Mouse (Mus musculus) kidney, embryonic 16.5 days (tissue): Measurements from ENCODE around the gene Myt1l. TPM values are rescaled to one million over a fixed set of nuclear protein-coding genes. Genes with fewer than 3 reads are reported as not detected.

Experiments
- ATAC-seq: fragments of 200-750 bp; cut with Nextera tagmentation; 2 replicates; pipeline ENCODE4 v1.8.0; 2017; ENCODE audit warnings: moderate TSS enrichment; ENCODE audit not compliant: low FRiP score, low TSS enrichment
- H3K27ac ChIP-seq: fragments of 300-500 bp; sonication (generic); 2 replicates; pipeline ENCODE4 v1.5.1; 2014; ENCODE audit warnings: low read length
- H3K27me3 ChIP-seq: fragments of 300-500 bp; sonication (generic); 2 replicates; pipeline ENCODE4 v1.6.1; 2014; ENCODE audit warnings: low read length, control low read depth, mixed read lengths; ENCODE audit not compliant: insufficient read depth
- H3K36me3 ChIP-seq: fragments of 300-500 bp; sonication (generic); 2 replicates; pipeline ENCODE4 v1.6.1; 2014; ENCODE audit warnings: low read length, control low read depth, mixed read lengths; ENCODE audit not compliant: insufficient read depth
- H3K4me1 ChIP-seq: fragments of 300-500 bp; sonication (generic); 2 replicates; pipeline ENCODE4 v1.6.1; 2014; ENCODE audit warnings: low read length, control low read depth, mixed read lengths; ENCODE audit not compliant: insufficient read depth
- H3K4me2 ChIP-seq: fragments of 300-500 bp; sonication (generic); replicated peaks from 2 replicates; pipeline ENCODE4 v1.6.1; 2014; ENCODE audit warnings: low read depth, low read length
- H3K4me3 ChIP-seq: fragments of 300-500 bp; sonication (generic); 2 replicates; pipeline ENCODE4 v1.5.1; 2014; ENCODE audit warnings: mild to moderate bottlenecking, low read length
- H3K9ac ChIP-seq: fragments of 300-500 bp; sonication (generic); replicated peaks from 2 replicates; pipeline ENCODE4 v1.6.1; 2014; ENCODE audit warnings: low read length
- H3K9me3 ChIP-seq: fragments of 300-500 bp; sonication (generic); 2 replicates; pipeline ENCODE4 v1.6.1; 2016; ENCODE audit warnings: low read length, control low read depth
- WGBS: fragments of 180-500 bp; shearing (Covaris S2); extraction: QIAGEN DNeasy Blood & Tissue Kit; methylation state at CpG from one replicate; pipeline ENCODE4 v1.1.7; 2014; 5-methylcytosine and 5-hydroxymethylcytosine counted together
- polyA plus RNA-seq: library from polyadenylated mRNA; unstranded; fragments of >200 nt; fragmentation: Nextera tagmentation; extraction: Ambion mirVana; gene quantifications from 2 replicates; pipeline ENCODE4 v1.2.1, GENCODE M21; 2015

Gene Myt1l
- polyA plus RNA-seq, 1 experiment from 2014 or later, result 0.41 TPM

DNA sequence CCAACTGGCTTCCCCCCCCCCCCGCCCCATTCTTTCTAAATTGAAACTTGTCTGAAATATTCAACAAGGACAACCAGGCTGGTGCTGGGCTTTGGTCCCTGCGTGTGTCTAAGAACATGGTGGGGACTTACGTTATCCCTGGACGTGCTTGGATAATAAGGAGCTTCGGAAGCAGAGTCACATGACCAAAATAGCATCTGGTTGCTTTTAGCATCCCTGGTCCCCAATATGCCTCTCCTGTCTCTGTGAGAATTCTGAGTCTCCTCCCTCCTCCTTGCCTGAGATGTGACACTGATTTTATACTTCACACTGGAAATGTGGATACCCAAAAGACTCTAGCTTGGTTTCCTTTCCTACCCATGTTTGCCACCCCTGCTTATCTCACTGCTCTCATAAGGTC, 31.6 kb downstream of the Myt1l start:
- Histone ChIP-seq H3K9ac (no peak overlapping the region), H3K4me2 (no peak overlapping the region), H3K27ac (no peak overlapping the region), H3K4me1 (no peaks in the 10 kb centered on the region), H3K9me3 (no peaks in the 10 kb centered on the region), H3K36me3 (no peaks in the 10 kb centered on the region), H3K27me3 (no peaks in the 10 kb centered on the region), H3K4me3 (no peak overlapping the region)
- ATAC-seq, result no peak
- WGBS, result 80% methylated on average over 5 of the region's 5 CpGs

DNA sequence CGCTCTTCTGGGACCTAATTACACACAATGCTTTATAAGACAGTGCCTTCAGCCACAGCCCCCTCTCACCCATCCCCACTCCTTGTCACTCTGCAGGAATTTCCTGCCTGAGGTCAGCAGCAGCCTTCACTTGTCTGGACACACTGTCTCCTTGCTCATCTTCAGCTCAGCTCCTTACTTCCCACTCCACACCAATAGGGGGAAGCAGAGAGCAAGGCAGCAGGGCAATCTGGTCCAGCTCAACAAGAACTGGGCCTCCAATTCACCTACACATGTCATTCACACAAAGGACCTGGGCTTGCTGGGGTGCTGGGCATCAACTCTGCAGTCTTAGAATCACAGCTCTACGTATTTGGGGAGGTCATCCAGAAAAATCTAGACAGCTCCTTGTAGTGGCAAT, 33.0 kb downstream of the Myt1l start:
- Histone ChIP-seq H3K9ac (no peak overlapping the region), H3K9me3 (no peaks in the 10 kb centered on the region), H3K4me3 (no peak overlapping the region), H3K36me3 (no peaks in the 10 kb centered on the region), H3K4me1 (no peaks in the 10 kb centered on the region), H3K27me3 (no peaks in the 10 kb centered on the region), H3K4me2 (no peak overlapping the region), H3K27ac (no peak overlapping the region)
- WGBS, result 83% methylated on average over 2 of the region's 2 CpGs
- ATAC-seq, result no peak

DNA sequence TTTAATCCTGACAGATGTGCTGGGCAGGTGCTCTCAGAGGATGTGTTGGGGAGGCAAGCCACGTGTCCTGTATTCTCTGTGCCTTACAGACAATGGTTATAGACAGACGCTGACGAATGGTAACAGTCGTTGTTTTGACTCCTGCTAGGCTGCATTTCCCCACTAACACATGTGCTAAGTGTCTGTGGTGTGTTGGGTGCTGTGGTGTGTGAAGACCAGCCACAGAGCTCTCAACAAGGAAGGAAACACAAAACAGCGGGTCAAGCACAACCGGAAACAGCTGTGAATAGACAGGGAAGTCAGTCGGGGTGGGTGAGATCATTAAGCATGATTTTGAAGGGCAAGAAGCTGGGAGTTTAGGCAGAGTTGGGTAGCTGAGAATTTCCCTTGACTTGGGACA, 41.1 kb downstream of the Myt1l start:
- Histone ChIP-seq H3K27ac (no peak overlapping the region), H3K36me3 (no peaks in the 10 kb centered on the region), H3K27me3 (no peaks in the 10 kb centered on the region), H3K9me3 (no peaks in the 10 kb centered on the region), H3K4me3 (no peak overlapping the region), H3K9ac (no peak overlapping the region), H3K4me2 (no peak overlapping the region), H3K4me1 (no peaks in the 10 kb centered on the region)
- no peak for ATAC-seq
- WGBS, result 80% methylated on average over 7 of the region's 7 CpGs

DNA sequence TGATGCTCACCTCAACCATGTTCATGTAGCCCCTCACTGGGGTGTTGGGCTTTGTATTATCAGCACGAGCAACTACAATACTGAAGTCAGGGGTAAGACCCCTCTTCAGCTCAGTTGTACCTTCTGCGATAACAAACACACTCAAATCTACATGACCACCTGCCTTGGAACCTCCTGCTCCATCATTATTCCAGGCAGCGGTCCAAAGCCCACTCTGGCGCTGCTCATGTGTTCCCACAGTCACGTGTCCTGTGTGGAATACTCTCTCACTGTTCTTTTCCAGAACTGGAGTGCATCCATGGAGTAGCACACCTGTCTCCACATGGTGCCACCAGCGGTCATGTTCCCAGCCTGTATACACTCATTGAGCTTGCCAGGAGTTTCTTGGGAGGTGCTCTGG, 42.2 kb downstream of the Myt1l start:
- no peaks in the 10 kb centered on the region for H3K4me1 ChIP-seq
- H3K27ac ChIP-seq, result no peak overlapping the region
- H3K27me3 ChIP-seq, result no peaks in the 10 kb centered on the region
- H3K4me2 ChIP-seq, result no peak overlapping the region
- no peak for ATAC-seq
- 88% methylated on average over 6 of the region's 6 CpGs for WGBS
- no peaks in the 10 kb centered on the region for H3K9me3 ChIP-seq
- H3K36me3 ChIP-seq, result no peaks in the 10 kb centered on the region
- no peak overlapping the region for H3K4me3 ChIP-seq
- H3K9ac ChIP-seq, result no peak overlapping the region

DNA sequence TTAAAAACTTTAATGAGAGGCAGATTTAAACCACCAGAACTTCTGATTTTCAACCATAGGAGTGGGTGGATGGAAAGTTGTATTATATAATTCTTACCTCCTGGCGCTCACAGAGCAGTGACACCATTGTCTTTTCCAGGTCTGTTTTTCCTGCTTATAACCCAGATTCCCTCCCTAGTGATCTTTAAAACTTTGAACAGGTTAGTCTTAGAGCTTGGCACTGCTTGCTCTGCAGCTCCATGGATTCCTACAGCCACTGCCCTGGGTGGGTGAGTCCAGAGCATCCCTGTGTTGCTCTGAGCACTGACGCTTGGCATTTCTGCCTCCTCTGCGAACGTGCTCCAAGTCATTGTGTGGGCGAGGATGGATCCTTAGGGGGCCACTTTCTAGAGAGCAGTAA, 43.4 kb downstream of the Myt1l start:
- H3K27me3 ChIP-seq, result no peaks in the 10 kb centered on the region
- H3K27ac ChIP-seq, result no peak overlapping the region
- H3K9ac ChIP-seq, result no peak overlapping the region
- no peak overlapping the region for H3K4me2 ChIP-seq
- H3K36me3 ChIP-seq, result no peaks in the 10 kb centered on the region
- ATAC-seq, result no peak
- H3K9me3 ChIP-seq, result no peaks in the 10 kb centered on the region
- no peaks in the 10 kb centered on the region for H3K4me1 ChIP-seq
- no peak overlapping the region for H3K4me3 ChIP-seq
- 84% methylated on average over 5 of the region's 5 CpGs for WGBS

DNA sequence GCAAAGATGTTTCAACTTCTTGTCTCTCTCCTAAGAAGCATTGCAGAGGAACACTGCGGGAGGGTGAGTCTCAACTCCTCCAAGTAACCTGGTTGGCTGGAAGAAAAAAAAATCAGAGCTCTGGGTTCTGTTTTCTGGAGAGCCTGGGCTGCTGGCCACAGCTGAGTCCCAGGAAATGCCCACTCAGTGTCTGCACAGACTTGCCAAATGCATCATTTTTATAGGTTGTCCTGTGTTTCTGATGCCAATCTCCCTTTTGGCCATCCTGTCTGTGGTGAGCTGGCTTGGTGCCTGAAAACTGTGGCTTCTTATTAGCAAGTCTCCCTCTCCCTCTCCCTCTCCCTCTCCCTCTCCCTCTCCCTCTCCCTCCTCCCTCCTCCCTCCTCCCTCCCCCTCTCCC, 65.6 kb downstream of the Myt1l start:
- no peak overlapping the region for H3K27ac ChIP-seq
- no peak overlapping the region for H3K4me2 ChIP-seq
- H3K9me3 ChIP-seq, result peaks cover 7% of the 10 kb centered on the region; the same call in 1 of the 2 replicates
- no peaks in the 10 kb centered on the region for H3K36me3 ChIP-seq
- H3K4me3 ChIP-seq, result no peak overlapping the region
- ATAC-seq, result no peak
- H3K4me1 ChIP-seq, result no peaks in the 10 kb centered on the region
- no peaks in the 10 kb centered on the region for H3K27me3 ChIP-seq
- WGBS, result 78% methylated on average over 1 of the region's 1 CpGs
- H3K9ac ChIP-seq, result no peak overlapping the region

DNA sequence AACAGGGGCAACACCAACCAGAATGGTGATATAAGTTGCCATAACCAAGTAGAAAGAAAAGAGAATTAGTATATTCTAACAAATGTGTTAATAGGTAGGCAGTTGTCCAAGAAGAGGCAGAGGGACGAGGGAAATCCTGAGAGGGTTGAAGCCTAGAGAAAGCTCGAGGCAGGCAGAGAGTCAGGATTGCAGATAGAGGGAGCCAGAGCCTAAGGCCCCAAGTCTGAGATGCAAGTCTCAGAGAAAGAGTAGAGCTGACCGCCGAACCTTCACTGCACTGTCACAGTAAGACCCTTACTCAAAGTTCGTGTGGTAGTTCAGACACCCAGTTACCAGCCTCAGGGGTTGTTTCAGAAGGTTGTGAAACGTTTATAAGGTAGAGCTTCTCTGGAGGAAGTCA, 71.7 kb downstream of the Myt1l start:
- H3K4me2 ChIP-seq, result no peak overlapping the region
- ATAC-seq, result no peak
- H3K27ac ChIP-seq, result no peak overlapping the region
- H3K4me1 ChIP-seq, result no peaks in the 10 kb centered on the region
- H3K27me3 ChIP-seq, result no peaks in the 10 kb centered on the region
- H3K36me3 ChIP-seq, result no peaks in the 10 kb centered on the region
- H3K9ac ChIP-seq, result no peak overlapping the region
- 59% methylated on average over 6 of the region's 6 CpGs for WGBS
- H3K9me3 ChIP-seq, result no peaks in the 10 kb centered on the region
- H3K4me3 ChIP-seq, result no peak overlapping the region

DNA sequence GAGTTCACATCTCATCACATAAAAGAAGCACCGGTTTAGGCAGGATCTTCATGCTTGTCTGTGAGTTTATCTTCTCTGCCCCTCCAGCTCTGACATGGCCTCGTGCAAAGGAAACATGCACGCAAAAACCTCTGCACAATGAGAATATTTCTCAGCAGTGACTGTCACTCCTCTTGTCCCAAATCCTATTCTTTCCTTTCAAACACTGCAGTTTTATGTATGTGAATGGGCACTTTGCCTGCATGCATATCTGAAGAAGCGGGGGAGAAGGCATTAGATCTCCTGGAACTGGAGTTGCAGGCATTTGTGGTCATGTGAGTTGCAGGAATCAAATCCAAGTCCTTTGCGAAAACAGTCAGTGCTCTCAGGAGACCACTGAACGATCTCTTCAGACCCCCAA, 73.0 kb downstream of the Myt1l start:
- no peak for ATAC-seq
- H3K4me2 ChIP-seq, result no peak overlapping the region
- WGBS, result 85% methylated on average over 6 of the region's 6 CpGs

DNA sequence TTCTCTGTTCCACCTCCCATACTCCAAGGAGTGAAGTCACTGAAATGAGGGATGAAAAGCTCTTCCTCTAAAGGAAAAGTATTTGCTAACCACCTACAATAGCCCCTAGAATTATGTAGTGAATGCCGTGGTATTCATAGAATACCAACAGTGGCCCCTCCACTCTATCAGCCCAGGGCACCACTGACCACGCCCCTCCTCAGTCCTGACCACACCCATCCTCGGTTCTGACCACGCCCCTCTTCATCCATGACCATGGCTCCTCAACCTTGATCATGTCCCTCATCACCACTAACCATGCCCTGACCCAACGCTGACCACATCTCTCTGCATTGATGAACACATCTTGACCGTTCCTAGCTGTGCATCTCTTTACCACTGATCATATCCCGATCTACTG, 76.5 kb downstream of the Myt1l start:
- Histone ChIP-seq H3K9me3 (no peaks in the 10 kb centered on the region), H3K27ac (no peak overlapping the region), H3K4me3 (no peak overlapping the region), H3K4me1 (no peaks in the 10 kb centered on the region), H3K36me3 (no peaks in the 10 kb centered on the region), H3K27me3 (no peaks in the 10 kb centered on the region), H3K9ac (no peak overlapping the region), H3K4me2 (no peak overlapping the region)
- 83% methylated on average over 7 of the region's 7 CpGs for WGBS
- no peak for ATAC-seq

More for the DNA sequence above, 73.0 kb downstream of the Myt1l start:
- Histone ChIP-seq H3K4me3 (no peak overlapping the region), H3K27me3 (no peaks in the 10 kb centered on the region), H3K27ac (no peak overlapping the region), H3K36me3 (no peaks in the 10 kb centered on the region), H3K9ac (no peak overlapping the region), H3K9me3 (no peaks in the 10 kb centered on the region), H3K4me1 (no peaks in the 10 kb centered on the region)

DNA sequence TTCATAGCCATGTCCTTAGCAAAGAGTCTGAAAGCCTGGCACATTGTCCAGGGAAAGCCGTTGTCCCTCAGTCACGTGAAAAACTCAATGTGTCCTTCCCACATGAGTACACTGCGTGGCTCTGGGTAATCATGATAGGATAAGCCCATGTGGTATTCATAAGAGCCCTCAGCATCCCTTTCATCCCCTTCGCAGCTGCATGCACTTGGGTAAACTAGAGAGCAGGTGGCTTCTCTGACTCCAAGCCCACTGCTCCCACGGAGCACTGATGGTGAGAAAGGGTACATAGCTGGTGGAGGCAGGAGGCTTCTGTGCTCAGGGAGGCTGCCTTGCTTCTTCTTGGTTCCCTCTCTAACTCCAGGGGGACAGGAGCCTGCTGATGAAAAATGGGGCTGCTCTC, 76.9 kb downstream of the Myt1l start:
- H3K4me2 ChIP-seq, result no peak overlapping the region
- no peaks in the 10 kb centered on the region for H3K36me3 ChIP-seq
- no peak overlapping the region for H3K27ac ChIP-seq
- no peaks in the 10 kb centered on the region for H3K9me3 ChIP-seq
- H3K9ac ChIP-seq, result no peak overlapping the region
- 89% methylated on average over 5 of the region's 5 CpGs for WGBS
- ATAC-seq, result no peak
- no peaks in the 10 kb centered on the region for H3K4me1 ChIP-seq
- H3K4me3 ChIP-seq, result no peak overlapping the region
- no peaks in the 10 kb centered on the region for H3K27me3 ChIP-seq

DNA sequence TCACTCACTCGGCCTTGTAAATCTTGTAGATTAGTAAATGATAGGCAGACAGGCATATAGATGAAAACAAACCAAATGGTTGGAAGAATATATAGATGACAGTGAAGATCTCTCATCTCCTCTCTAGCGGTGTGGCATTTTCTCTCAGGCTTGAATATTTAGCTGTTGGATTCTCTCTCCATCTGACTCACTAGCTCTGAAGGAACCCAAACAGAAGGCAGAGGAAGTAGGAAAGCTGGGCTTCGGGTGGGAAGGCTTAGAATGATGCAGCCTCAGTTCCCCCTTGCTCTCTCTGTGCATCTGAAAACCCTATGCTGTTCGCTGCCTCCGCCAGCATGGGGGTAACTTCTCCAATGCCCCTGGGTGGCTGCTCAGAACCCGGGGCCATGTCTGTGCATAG, 78.0 kb downstream of the Myt1l start:
- WGBS, result 68% methylated on average over 6 of the region's 6 CpGs
- H3K36me3 ChIP-seq, result no peaks in the 10 kb centered on the region
- H3K4me2 ChIP-seq, result no peak overlapping the region
- no peak for ATAC-seq
- H3K4me1 ChIP-seq, result no peaks in the 10 kb centered on the region
- no peaks in the 10 kb centered on the region for H3K9me3 ChIP-seq
- no peaks in the 10 kb centered on the region for H3K27me3 ChIP-seq
- H3K9ac ChIP-seq, result no peak overlapping the region
- no peak overlapping the region for H3K4me3 ChIP-seq
- H3K27ac ChIP-seq, result no peak overlapping the region
